Mouse (Mus musculus) spleen, postnatal 0 days (tissue): ENCODE measurements around the gene Olfr1161. TPM values are rescaled to one million over a fixed set of nuclear protein-coding genes. Genes with fewer than 3 reads are reported as not detected.

ENCODE experiments used
- polyA plus RNA-seq: library from polyadenylated mRNA; unstranded; fragments of >200 nt; fragmentation: Nextera tagmentation; extraction: Ambion mirVana; gene quantifications from 2 replicates; pipeline ENCODE4 v1.2.1, GENCODE M21; 2015

The Olfr1161 gene
- not detected in 2 replicates for polyA plus RNA-seq

GRCm38 (mm10) chr2:88022474-88022873 is at the start of gene Olfr1161:
Olfr1161 (plus strand) TSS chr2:88022774.

DNA sequence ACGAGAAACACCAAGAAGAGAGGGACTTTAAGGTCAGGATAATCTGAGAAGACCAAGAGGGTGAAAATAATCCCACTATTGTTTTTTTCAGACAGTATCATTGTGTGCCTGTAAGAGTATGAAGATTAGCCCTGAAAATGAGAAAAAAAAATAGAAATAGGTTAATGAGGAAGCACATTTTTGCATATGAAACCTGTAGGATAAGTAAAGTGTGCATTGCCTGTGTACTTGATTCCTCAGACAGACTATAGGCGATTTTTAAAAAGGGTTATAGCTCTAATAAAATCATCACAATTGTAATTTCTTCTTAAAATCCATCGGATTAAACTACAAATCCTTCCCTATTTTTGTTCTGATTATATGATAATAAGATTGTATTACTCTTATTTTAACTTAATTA is 48.0 kb upstream of the Olfr1161 start, which contains the start of gene Olfr74:
TSS of gene Olfr74 (minus strand) at position 101 of the 400 bp plus-strand sequence.

GRCm38 (mm10) chr2:87989813-87990212 is 32.8 kb upstream of the Olfr1161 start, which contains the start of gene Olfr1158:
Olfr1158 (plus strand) TSS chr2:87990113.

GRCm38 (mm10) chr2:88007515-88008318 is 14.9 kb upstream of the Olfr1161 start, which contains the start of gene Olfr1160:
Olfr1160 (minus strand) TSS chr2:88008268.

GRCm38 (mm10) chr2:88037599-88037998 is 15.0 kb downstream of the Olfr1161 start, which contains the start of gene Olfr73:
Olfr73 (minus strand) TSS chr2:88037699.

DNA sequence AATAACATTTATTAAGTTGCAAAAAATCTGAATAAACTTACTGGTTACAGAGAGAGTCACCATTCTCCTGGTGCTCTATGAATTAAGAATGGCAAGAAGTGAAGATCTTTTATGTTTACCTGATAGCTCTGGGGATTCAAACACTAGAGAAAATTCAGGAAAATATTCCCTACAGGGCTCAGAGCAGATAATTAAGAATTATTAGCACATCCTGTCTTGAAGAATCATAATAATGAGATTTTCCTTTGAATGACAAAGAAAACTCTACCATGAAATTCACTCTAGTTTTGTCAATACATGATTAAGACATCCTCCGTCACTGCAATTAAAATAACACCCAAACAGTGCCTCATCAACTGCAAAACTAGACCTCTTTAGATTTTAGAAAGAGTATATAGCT is 28.5 kb downstream of the Olfr1161 start, which contains the start of gene Olfr1162:
TSS of gene Olfr1162 (minus strand) at position 101 of the 400 bp plus-strand sequence.

GRCm38 (mm10) chr2:88071730-88072129 is 49.2 kb downstream of the Olfr1161 start, which contains the start of gene Olfr1163:
Olfr1163 (minus strand) TSS chr2:88071830.

Other genes starting within 250 kb of the Olfr1161 start
- gene Olfr152, start 243.3 kb upstream of the Olfr1161 start, polyA plus RNA-seq = not detected in 2 replicates
- gene Olfr1143, start 222.2 kb upstream of the Olfr1161 start, polyA plus RNA-seq = not detected in 2 replicates
- not detected in 2 replicates for gene Olfr1145, start 213.0 kb upstream of the Olfr1161 start, polyA plus RNA-seq
- not detected in 2 replicates for gene Olfr1148, start 192.2 kb upstream of the Olfr1161 start, polyA plus RNA-seq
- not detected in 2 replicates for gene Olfr1150-ps1, start 178.8 kb upstream of the Olfr1161 start, polyA plus RNA-seq
- gene Olfr1151, start 166.9 kb upstream of the Olfr1161 start, polyA plus RNA-seq = not detected in 2 replicates
- gene Olfr1152, start 156.3 kb upstream of the Olfr1161 start, polyA plus RNA-seq = 0.02 TPM in 1 of 2 replicates, not detected in the other
- gene Olfr1153, start 127.8 kb upstream of the Olfr1161 start, polyA plus RNA-seq = not detected in 2 replicates
- gene Olfr1154, start 117.6 kb upstream of the Olfr1161 start, polyA plus RNA-seq = not detected in 2 replicates
- not detected in 2 replicates for gene Olfr1155, start 77.6 kb upstream of the Olfr1161 start, polyA plus RNA-seq
- not detected in 2 replicates for gene Olfr1156, start 69.7 kb upstream of the Olfr1161 start, polyA plus RNA-seq
- not detected in 2 replicates for gene Olfr1157, start 54.5 kb upstream of the Olfr1161 start, polyA plus RNA-seq
- gene Olfr74, start 48.1 kb upstream of the Olfr1161 start, polyA plus RNA-seq = not detected in 2 replicates
- not detected in 2 replicates for gene Olfr1158, start 32.7 kb upstream of the Olfr1161 start, polyA plus RNA-seq
- gene Olfr1160, start 14.5 kb upstream of the Olfr1161 start, polyA plus RNA-seq = not detected in 2 replicates
- gene Olfr73, start 14.9 kb downstream of the Olfr1161 start, polyA plus RNA-seq = not detected in 2 replicates
- not detected in 2 replicates for gene Olfr1162, start 28.4 kb downstream of the Olfr1161 start, polyA plus RNA-seq
- gene Olfr1163, start 49.1 kb downstream of the Olfr1161 start, polyA plus RNA-seq = not detected in 2 replicates
- gene Olfr1164, start 71.2 kb downstream of the Olfr1161 start, polyA plus RNA-seq = not detected in 2 replicates
- not detected in 2 replicates for gene Olfr1166, start 105.5 kb downstream of the Olfr1161 start, polyA plus RNA-seq
- not detected in 2 replicates for gene Olfr1167, start 132.4 kb downstream of the Olfr1161 start, polyA plus RNA-seq
- not detected in 2 replicates for gene Olfr1168, start 159.1 kb downstream of the Olfr1161 start, polyA plus RNA-seq
- not detected in 2 replicates for gene Olfr1170, start 205.6 kb downstream of the Olfr1161 start, polyA plus RNA-seq